Mouse (Mus musculus): ENCODE results near the gene Il31ra. TPM values are rescaled to one million over a fixed set of nuclear protein-coding genes. Genes with fewer than 3 reads are reported as not detected.

The Il31ra gene
- total and polyA plus RNA-seq, 2 experiments from 2014 or later = not detected

DNA sequence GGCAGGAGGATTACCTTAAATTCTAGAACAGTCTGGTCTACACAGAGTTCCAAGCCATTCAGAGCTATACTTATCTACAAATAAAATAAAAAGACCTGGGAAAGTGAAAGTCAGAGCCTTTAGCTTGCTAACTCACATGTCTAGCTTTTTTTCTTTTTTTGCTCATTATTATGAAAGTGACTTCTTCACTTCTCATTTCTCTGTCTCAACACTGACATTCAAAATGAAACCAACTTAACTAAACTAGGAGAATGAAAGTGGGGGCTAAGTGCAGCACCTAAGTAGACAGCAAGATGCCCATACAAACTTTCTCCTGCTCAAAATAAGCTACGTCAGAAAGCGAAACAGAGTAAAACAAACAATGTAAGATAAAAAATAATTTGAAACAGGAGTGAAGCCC, 8.4 kb upstream of the Il31ra start:
- no peaks in the 10 kb centered on the region for H3K9me3 ChIP-seq (replicated peaks; ENCODE audit: control insufficient read depth, low read length)
- H3K4me1 ChIP-seq (ENCODE audit: control insufficient read depth, insufficient read depth) = no peaks in the 10 kb centered on the region
- H3K27ac ChIP-seq (ENCODE audit: low read depth) = no peak overlapping the region
- no peak overlapping the region for H3K4me3 ChIP-seq (ENCODE audit: low read depth, low read length)
- no peak for DNase-seq (ENCODE audit: low spot score)
- H3K4me2 ChIP-seq (ENCODE audit: low read depth, low read length) = no peak overlapping the region
- no peak overlapping the region for H3K9ac ChIP-seq (replicated peaks; ENCODE audit: low read depth, low read length)
- no peak for TF ChIP-seq CTCF (IDR thresholded peaks at IDR 0.05; ENCODE audit: low read depth)
- no peak for TF ChIP-seq EP300 (IDR thresholded peaks at IDR 0.05; ENCODE audit: low read depth)
- H3K36me3 ChIP-seq (replicated peaks; ENCODE audit: control insufficient read depth, insufficient read depth, low read length) = no peaks in the 10 kb centered on the region
- ATAC-seq (ENCODE audit: insufficient read depth, low read depth) = no peak
- H3K27me3 ChIP-seq (ENCODE audit: control insufficient read depth, insufficient read depth, low read length) = no peaks in the 10 kb centered on the region
- WGBS = 83% methylated on average over 2 of the region's 2 CpGs

DNA sequence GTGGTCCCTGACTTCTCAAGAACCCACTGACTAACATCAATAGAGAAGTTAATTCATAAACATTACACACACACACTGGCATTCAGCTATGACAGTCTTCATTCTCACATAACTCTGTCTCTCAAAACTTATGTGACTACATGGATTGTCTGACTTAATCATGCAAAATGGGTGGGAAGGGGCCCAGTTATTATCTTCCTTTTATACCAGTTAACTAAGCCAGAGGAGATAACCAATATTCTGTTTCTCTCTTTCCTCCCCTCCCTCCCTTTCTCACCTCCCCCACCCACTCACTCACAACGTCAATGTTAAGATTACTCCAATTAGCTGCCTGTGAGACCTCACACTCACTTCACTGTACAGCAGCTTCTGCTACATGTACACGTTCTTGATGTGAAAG, 3.9 kb downstream of the Il31ra start:
- no peak for DNase-seq (ENCODE audit: low spot score)

DNA sequence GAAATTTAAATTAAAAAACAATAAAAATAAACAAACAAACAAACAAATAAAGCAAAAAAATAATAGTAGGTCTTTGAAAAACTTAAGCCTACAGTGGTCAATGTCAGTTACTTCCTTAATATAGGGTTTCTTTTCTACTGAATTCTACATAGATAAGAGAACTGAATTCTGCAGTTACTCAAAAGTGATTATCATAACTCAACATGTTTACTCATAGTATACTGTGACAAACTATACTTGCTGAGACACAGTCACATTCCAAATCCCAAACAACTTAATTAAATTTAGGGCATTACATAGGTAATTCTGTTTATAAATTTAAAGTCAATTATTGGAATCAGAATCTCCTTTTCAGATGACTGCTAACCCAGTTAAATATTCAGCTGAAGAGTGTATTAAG, 4.5 kb downstream of the Il31ra start:
- no peak overlapping the region for H3K4me2 ChIP-seq (ENCODE audit: low read depth, low read length)
- H3K4me3 ChIP-seq (ENCODE audit: low read depth, low read length) = no peak overlapping the region
- DNase-seq (ENCODE audit: low spot score) (no peak), ATAC-seq (ENCODE audit: insufficient read depth, low read depth) (no peak)
- H3K9ac ChIP-seq (replicated peaks; ENCODE audit: low read depth, low read length) = no peak overlapping the region
- TF ChIP-seq CTCF (IDR thresholded peaks at IDR 0.05; ENCODE audit: low read depth) (no peak), EP300 (IDR thresholded peaks at IDR 0.05; ENCODE audit: low read depth) (no peak)
- H3K36me3 ChIP-seq (replicated peaks; ENCODE audit: control insufficient read depth, insufficient read depth, low read length) = no peaks in the 10 kb centered on the region
- no peaks in the 10 kb centered on the region for H3K27me3 ChIP-seq (ENCODE audit: control insufficient read depth, insufficient read depth, low read length)
- H3K4me1 ChIP-seq (ENCODE audit: control insufficient read depth, insufficient read depth) = no peaks in the 10 kb centered on the region
- no peak overlapping the region for H3K27ac ChIP-seq (ENCODE audit: low read depth)
- H3K9me3 ChIP-seq (replicated peaks; ENCODE audit: control insufficient read depth, low read length) = no peaks in the 10 kb centered on the region

More for the DNA sequence above, 3.9 kb downstream of the Il31ra start:
- Histone ChIP-seq H3K27me3 (ENCODE audit: control insufficient read depth, insufficient read depth, low read length) (no peaks in the 10 kb centered on the region), H3K36me3 (replicated peaks; ENCODE audit: control insufficient read depth, insufficient read depth, low read length) (no peaks in the 10 kb centered on the region), H3K9ac (replicated peaks; ENCODE audit: low read depth, low read length) (no peak overlapping the region), H3K4me2 (ENCODE audit: low read depth, low read length) (no peak overlapping the region), H3K4me3 (ENCODE audit: low read depth, low read length) (no peak overlapping the region), H3K4me1 (ENCODE audit: control insufficient read depth, insufficient read depth) (no peaks in the 10 kb centered on the region), H3K27ac (ENCODE audit: low read depth) (no peak overlapping the region), H3K9me3 (replicated peaks; ENCODE audit: control insufficient read depth, low read length) (no peaks in the 10 kb centered on the region)
- WGBS = 20% methylated on average over 2 of the region's 2 CpGs
- TF ChIP-seq EP300 (IDR thresholded peaks at IDR 0.05; ENCODE audit: low read depth) = no peak
- no peak for TF ChIP-seq CTCF (IDR thresholded peaks at IDR 0.05; ENCODE audit: low read depth)
- no peak for ATAC-seq (ENCODE audit: insufficient read depth, low read depth)

DNA sequence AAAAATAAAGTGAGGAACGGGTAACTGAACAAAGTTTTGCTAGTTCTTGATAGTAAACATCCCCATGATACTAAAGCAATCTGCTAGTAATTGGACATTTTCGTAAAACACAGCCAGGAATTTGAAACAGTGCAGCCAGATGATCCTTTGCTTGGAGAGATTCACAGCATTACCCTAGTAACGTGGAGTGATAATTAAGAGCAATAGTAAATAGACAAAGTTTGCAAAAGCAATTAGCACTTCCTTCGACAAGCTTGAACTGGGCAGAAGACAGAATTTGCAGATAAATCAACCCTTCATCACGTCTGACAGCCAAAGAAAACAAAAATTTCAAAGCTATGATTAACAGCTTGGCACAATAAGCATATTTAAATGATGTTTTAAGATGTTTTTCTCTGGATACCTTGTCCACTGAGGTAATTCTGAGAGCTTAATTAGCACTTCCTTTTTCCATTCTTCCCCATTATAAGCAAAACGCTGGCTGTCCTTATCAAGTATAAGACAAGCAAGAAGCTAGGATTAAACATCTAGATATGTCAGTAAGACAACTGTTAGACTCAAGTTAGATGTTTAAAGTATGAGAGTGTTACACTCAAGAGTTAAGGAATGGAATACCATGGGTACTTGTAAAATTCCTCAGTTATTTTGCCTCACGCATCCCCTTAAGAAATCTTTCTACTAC, 9.5 kb downstream of the Il31ra start:
- Histone ChIP-seq H3K4me2 (ENCODE audit: low read depth, low read length) (no peak overlapping the region), H3K36me3 (replicated peaks; ENCODE audit: control insufficient read depth, insufficient read depth, low read length) (no peaks in the 10 kb centered on the region), H3K4me1 (ENCODE audit: control insufficient read depth, insufficient read depth) (no peaks in the 10 kb centered on the region), H3K27ac (ENCODE audit: low read depth) (no peak overlapping the region), H3K9me3 (replicated peaks; ENCODE audit: control insufficient read depth, low read length) (no peaks in the 10 kb centered on the region), H3K27me3 (ENCODE audit: control insufficient read depth, insufficient read depth, low read length) (no peaks in the 10 kb centered on the region), H3K9ac (replicated peaks; ENCODE audit: low read depth, low read length) (no peak overlapping the region), H3K4me3 (ENCODE audit: low read depth, low read length) (no peak overlapping the region)
- TF ChIP-seq EP300 (IDR thresholded peaks at IDR 0.05; ENCODE audit: low read depth) = no peak
- TF ChIP-seq CTCF (IDR thresholded peaks at IDR 0.05; ENCODE audit: low read depth) = no peak
- ATAC-seq (ENCODE audit: insufficient read depth, low read depth) (no peak), DNase-seq (ENCODE audit: low spot score) (no peak)
- 43% methylated on average over 7 of the region's 7 CpGs for WGBS

DNA sequence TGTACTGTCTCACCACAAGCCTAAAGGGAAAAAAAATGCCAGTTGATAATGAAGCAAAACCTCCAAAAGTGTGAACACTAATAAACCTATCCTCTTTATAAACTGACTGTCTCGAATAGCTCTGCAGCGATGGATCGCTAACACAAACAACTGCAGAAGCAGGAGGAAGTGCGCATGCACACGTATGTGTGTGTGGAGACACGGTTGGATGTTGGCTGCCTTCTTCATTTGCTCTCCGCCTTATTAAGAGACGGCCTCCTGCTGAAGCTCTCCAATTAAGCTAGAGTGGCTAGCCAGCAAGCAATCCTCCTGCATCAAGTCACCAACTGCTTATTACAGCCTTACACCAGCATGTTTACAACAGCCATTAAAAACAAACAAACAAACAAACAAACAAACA, 11.9 kb downstream of the Il31ra start:
- H3K4me3 ChIP-seq (ENCODE audit: low read depth, low read length) = no peak overlapping the region
- ATAC-seq (ENCODE audit: insufficient read depth, low read depth) (no peak), DNase-seq (ENCODE audit: low spot score) (no peak)
- no peaks in the 10 kb centered on the region for H3K4me1 ChIP-seq (ENCODE audit: control insufficient read depth, insufficient read depth)
- no peak overlapping the region for H3K4me2 ChIP-seq (ENCODE audit: low read depth, low read length)
- no peaks in the 10 kb centered on the region for H3K36me3 ChIP-seq (replicated peaks; ENCODE audit: control insufficient read depth, insufficient read depth, low read length)
- no peak overlapping the region for H3K9ac ChIP-seq (replicated peaks; ENCODE audit: low read depth, low read length)
- TF ChIP-seq CTCF (IDR thresholded peaks at IDR 0.05; ENCODE audit: low read depth) = no peak
- TF ChIP-seq EP300 (IDR thresholded peaks at IDR 0.05; ENCODE audit: low read depth) = no peak
- no peaks in the 10 kb centered on the region for H3K9me3 ChIP-seq (replicated peaks; ENCODE audit: control insufficient read depth, low read length)
- H3K27ac ChIP-seq (ENCODE audit: low read depth) = no peak overlapping the region
- H3K27me3 ChIP-seq (ENCODE audit: control insufficient read depth, insufficient read depth, low read length) = no peaks in the 10 kb centered on the region
- 85% methylated on average over 8 of the region's 8 CpGs for WGBS

DNA sequence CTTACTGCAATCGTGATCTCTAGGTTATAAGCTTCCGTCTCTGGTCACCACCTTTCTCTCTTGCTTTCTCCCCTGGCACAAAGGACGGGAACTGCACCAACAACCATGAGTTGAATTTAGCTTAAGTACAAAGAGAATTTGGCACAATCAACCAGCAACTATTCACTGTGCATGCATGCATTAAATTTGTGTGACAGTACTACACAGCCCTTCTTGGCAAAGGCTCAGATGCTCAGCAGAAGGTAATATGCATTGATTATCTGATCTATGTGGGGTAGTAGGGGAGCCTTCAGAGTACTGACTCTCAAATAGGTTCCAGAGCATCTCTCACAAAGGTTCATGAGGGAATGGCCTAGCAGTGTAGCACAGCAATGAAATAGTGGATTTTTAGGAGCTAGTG, 12.4 kb downstream of the Il31ra start:
- Histone ChIP-seq H3K4me1 (ENCODE audit: control insufficient read depth, insufficient read depth) (no peaks in the 10 kb centered on the region), H3K9me3 (replicated peaks; ENCODE audit: control insufficient read depth, low read length) (no peaks in the 10 kb centered on the region), H3K4me2 (ENCODE audit: low read depth, low read length) (no peak overlapping the region), H3K36me3 (replicated peaks; ENCODE audit: control insufficient read depth, insufficient read depth, low read length) (no peaks in the 10 kb centered on the region), H3K4me3 (ENCODE audit: low read depth, low read length) (no peak overlapping the region), H3K9ac (replicated peaks; ENCODE audit: low read depth, low read length) (no peak overlapping the region), H3K27ac (ENCODE audit: low read depth) (no peak overlapping the region), H3K27me3 (ENCODE audit: control insufficient read depth, insufficient read depth, low read length) (no peaks in the 10 kb centered on the region)
- DNase-seq (ENCODE audit: low spot score) (no peak), ATAC-seq (ENCODE audit: insufficient read depth, low read depth) (no peak)
- 80% methylated on average over 3 of the region's 3 CpGs for WGBS
- TF ChIP-seq CTCF (IDR thresholded peaks at IDR 0.05; ENCODE audit: low read depth) = no peak
- TF ChIP-seq EP300 (IDR thresholded peaks at IDR 0.05; ENCODE audit: low read depth) = no peak

Measured in heart, postnatal 0 days (tissue).